Mouse (Mus musculus): ENCODE measurements around the gene Scrn3.

Gene Scrn3

GRCm38 (mm10) chr2:73312152-73313116 is at the start of gene Scrn3, which contains the start of gene Cir1:
Gene Scrn3 (plus strand): TSS chr2:73312601.
Gene Cir1 (minus strand): TSS chr2:73312701.
- TF ChIP-seq GATA4 (IDR thresholded peaks at IDR 0.05; ENCODE audit: insufficient replicate concordance, low read length) = no peak

GRCm38 (mm10) chr2:73263172-73263765 is 49.1 kb upstream of the Scrn3 start:
- no peak for TF ChIP-seq GATA4 (IDR thresholded peaks at IDR 0.05; ENCODE audit: insufficient replicate concordance, low read length)

- TF ChIP-seq GATA4 (IDR thresholded peaks at IDR 0.05; ENCODE audit: insufficient replicate concordance, low read length) = no peak
These were observed 48.4 kb upstream of the Scrn3 start for GRCm38 (mm10) chr2:73263794-73264610.

- TF ChIP-seq GATA4 (IDR thresholded peaks at IDR 0.05; ENCODE audit: insufficient replicate concordance, low read length) = no peak
These were observed 47.7 kb upstream of the Scrn3 start for GRCm38 (mm10) chr2:73264611-73265195.

GRCm38 (mm10) chr2:73266011-73266410 is 46.4 kb upstream of the Scrn3 start:
- TF ChIP-seq GATA4 (IDR thresholded peaks at IDR 0.05; ENCODE audit: insufficient replicate concordance, low read length) = no peak

- no peak for TF ChIP-seq GATA4 (IDR thresholded peaks at IDR 0.05; ENCODE audit: insufficient replicate concordance, low read length)
These were observed 45.8 kb upstream of the Scrn3 start for GRCm38 (mm10) chr2:73266623-73267022.

GRCm38 (mm10) chr2:73267231-73267630 is 45.2 kb upstream of the Scrn3 start:
- no peak for TF ChIP-seq GATA4 (IDR thresholded peaks at IDR 0.05; ENCODE audit: insufficient replicate concordance, low read length)

GRCm38 (mm10) chr2:73267818-73268217 is 44.6 kb upstream of the Scrn3 start:
- TF ChIP-seq GATA4 (IDR thresholded peaks at IDR 0.05; ENCODE audit: insufficient replicate concordance, low read length) = no peak

- TF ChIP-seq GATA4 (IDR thresholded peaks at IDR 0.05; ENCODE audit: insufficient replicate concordance, low read length) = no peak
These were observed 44.1 kb upstream of the Scrn3 start for GRCm38 (mm10) chr2:73268281-73268680.

- no peak for TF ChIP-seq GATA4 (IDR thresholded peaks at IDR 0.05; ENCODE audit: insufficient replicate concordance, low read length)
These were observed 43.5 kb upstream of the Scrn3 start for GRCm38 (mm10) chr2:73268836-73269395.

- no peak for TF ChIP-seq GATA4 (IDR thresholded peaks at IDR 0.05; ENCODE audit: insufficient replicate concordance, low read length)
These were observed 42.7 kb upstream of the Scrn3 start for GRCm38 (mm10) chr2:73269666-73270065.

- no peak for TF ChIP-seq GATA4 (IDR thresholded peaks at IDR 0.05; ENCODE audit: insufficient replicate concordance, low read length)
These were observed 42.3 kb upstream of the Scrn3 start for GRCm38 (mm10) chr2:73270071-73270592.

- TF ChIP-seq GATA4 (IDR thresholded peaks at IDR 0.05; ENCODE audit: insufficient replicate concordance, low read length) = no peak
These were observed 41.6 kb upstream of the Scrn3 start for GRCm38 (mm10) chr2:73270593-73271458.
